Mouse (Mus musculus) liver, adult 2 months (tissue): ENCODE results near the gene Pla2g4b.

ENCODE experiments used
- CTCF ChIP-seq: fragments of 200-500 bp; IDR thresholded peaks from 2 replicates; pipeline ENCODE4 v1.5.1; 2011; ENCODE audit warnings: low read depth, low read length, control low read depth
- POLR2A ChIP-seq: fragments of 200-500 bp; IDR thresholded peaks from 2 replicates; pipeline ENCODE4 v1.6.1; 2011; ENCODE audit warnings: low read length, control low read depth; ENCODE audit not compliant: insufficient read depth; ENCODE audit errors: extremely low read depth

- TF ChIP-seq CTCF (peak; percentile 94), POLR2A (no peak)
These were observed 16.5 kb downstream of the Pla2g4b start for GRCm38 (mm10) chr2:120049632-120050274.
